Mouse (Mus musculus) bone marrow macrophage, adult 2 months (primary cell): Measurements from ENCODE around the gene Plk5. TPM values are rescaled to one million over a fixed set of nuclear protein-coding genes. Genes with fewer than 3 reads are reported as not detected.

Source experiments
- H3K27ac ChIP-seq: 2 replicates; pipeline ENCODE4 v1.5.1; 2012; ENCODE audit warnings: low read depth, low read length; ENCODE audit not compliant: insufficient read depth
- H3K4me1 ChIP-seq: 2 replicates; pipeline ENCODE4 v1.6.1; 2012; ENCODE audit warnings: low read length; ENCODE audit not compliant: control insufficient read depth, insufficient read depth
- H3K4me3 ChIP-seq: 2 replicates; pipeline ENCODE4 v1.5.1; 2012; ENCODE audit warnings: mild to moderate bottlenecking, low read length, moderate library complexity; ENCODE audit not compliant: insufficient read depth
- CTCF ChIP-seq: IDR thresholded peaks from 2 replicates; pipeline ENCODE4 v1.5.1; 2012; ENCODE audit warnings: low read depth, mild to moderate bottlenecking, low read length, moderate library complexity
- POLR2A ChIP-seq: IDR thresholded peaks from 2 replicates; pipeline ENCODE4 v1.6.1; 2012; ENCODE audit warnings: mild to moderate bottlenecking, low read depth, low read length, borderline replicate concordance
- polyA plus RNA-seq: library from polyadenylated mRNA; stranded (reverse); fragments of >200 nt; gene quantifications from 2 replicates; pipeline ENCODE4 v1.2.4, GENCODE M21; 2012; ENCODE audit not compliant: missing spikeins, insufficient read depth, insufficient read length

Plk5 gene
- polyA plus RNA-seq, 1 experiment: not detected

- Histone ChIP-seq H3K27ac (peak overlapping the region; percentile 91), H3K4me1 (peaks cover 19% of the 10 kb centered on the region), H3K4me3 (peak overlapping the region; percentile 93)
- no peak for TF ChIP-seq CTCF
- no peak for TF ChIP-seq POLR2A
Measured at GRCm38 (mm10) chr10:80321014-80321669, 35.1 kb upstream of the Plk5 start.

DNA sequence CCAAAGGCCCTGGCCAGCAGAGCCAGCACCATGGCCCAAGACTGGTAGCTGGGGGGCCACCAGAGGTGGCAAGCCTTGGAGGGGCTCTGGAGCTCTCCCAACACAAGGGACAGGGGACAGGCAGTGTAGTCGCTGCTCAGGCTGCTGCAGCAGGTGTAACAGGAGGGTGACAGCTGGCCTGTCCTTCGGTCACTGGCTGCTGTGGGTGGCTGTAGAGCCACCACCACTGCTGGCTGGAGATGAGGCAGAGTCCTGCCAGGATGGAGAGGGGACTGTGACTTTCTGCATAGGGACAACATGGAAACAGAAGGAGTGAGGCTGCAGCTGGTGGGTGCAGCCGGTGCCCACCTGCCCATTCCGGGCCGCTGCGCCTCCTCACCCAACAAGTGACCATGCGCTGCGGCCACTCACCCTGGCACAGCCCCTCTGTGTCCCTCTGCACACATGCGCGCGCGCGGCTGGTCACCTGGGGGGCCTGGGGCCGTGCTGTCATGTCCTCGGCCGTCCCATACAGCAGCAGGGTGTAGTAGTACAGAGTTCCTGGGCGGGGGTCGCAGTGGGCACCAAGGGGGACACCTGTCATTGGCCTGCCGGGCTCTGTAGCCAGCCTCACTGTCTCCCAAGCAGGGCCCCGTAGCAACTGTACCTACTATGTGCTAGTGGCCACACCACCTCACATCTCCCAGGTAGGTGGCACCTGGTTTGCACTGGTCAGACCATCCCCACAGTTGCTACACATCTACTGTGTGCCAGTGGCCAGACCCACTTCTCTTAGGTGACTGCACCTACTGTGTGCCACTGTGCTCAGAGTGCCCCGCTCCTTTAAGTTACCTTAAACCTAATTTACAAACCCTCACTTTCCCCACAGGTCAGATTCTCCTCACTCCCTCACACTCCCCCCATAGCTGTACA lies 34.3 kb upstream of the Plk5 start:
- peak overlapping the region; percentile 91 for H3K27ac ChIP-seq
- TF ChIP-seq POLR2A (no peak), CTCF (no peak)
- peaks cover 19% of the 10 kb centered on the region for H3K4me1 ChIP-seq
- H3K4me3 ChIP-seq: peak overlapping the region; percentile 93

DNA sequence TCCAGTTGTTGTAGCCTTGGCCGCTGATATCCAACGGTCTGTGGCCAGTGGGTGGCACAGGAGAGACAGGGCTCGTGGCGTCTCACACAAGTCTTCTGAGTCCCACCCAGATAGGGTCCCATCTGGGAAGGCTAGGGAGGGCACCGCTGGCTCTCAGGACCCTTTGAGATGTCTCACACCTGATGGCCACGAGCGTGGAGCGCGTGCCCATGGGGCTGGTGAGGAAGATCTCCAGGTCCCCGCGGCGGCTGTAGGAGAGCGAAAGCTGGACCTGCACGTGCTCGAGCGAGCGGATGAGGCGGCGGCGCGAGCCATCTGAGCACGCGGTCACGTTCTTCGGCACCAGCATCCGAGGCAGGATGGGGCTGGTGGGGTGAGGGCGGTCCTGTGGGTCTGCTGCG lies 33.4 kb upstream of the Plk5 start:
- peak overlapping the region; percentile 8; the same call in 1 of the 2 replicates for H3K27ac ChIP-seq
- peak; percentile 34; the same call in 1 of the 2 replicates for TF ChIP-seq CTCF
- no peak for TF ChIP-seq POLR2A
- H3K4me3 ChIP-seq: peak overlapping the region; percentile 93
- H3K4me1 ChIP-seq: peaks cover 16% of the 10 kb centered on the region

- no peak for TF ChIP-seq POLR2A
- no peak for TF ChIP-seq CTCF
- H3K27ac ChIP-seq: peak overlapping the region; percentile 45
- H3K4me3 ChIP-seq: peak overlapping the region; percentile 93
- H3K4me1 ChIP-seq: peaks cover 16% of the 10 kb centered on the region
Measured at GRCm38 (mm10) chr10:80323261-80324119, 32.8 kb upstream of the Plk5 start.

DNA sequence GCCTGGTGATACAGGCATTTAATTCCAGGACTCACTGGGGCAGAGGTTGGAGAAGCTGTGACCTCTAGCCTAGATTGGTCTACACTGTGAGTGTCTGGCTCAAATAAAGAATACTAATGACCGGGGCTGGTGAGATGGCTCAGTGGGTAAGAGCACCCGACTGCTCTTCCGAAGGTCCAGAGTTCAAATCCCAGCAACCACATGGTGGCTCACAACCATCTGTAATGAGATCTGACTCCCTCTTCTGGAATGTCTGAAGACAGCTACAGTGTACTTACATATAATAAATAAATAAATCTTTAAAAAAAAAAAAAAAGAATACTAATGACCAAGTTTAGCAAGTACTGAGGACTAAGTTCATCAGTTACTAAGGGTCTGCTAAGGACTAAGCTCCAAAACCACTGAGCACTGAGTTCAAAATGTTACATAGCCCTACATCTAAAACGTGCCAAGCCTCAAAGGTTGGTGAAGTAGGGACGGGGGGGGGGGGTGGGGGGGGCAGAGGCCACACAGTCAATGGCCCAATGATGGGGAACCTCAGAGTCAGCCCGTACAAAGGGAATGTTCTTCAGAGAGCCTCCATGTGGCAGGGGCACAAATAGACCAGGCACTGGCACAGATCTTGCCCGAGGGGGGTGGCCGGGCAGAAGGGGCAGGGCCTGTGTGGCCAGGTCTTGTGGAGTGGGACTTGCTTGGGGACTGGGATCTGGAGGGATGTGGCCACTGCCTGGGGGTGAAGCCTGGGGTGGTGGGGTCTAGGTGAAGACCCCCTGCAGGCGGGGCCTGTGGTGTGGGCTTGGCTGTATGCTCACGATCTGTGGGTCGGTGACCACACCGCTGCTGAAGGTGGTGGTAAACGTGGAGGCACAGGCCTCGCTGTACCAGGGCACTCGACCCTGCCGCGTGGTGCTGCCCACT lies 31.9 kb upstream of the Plk5 start:
- Histone ChIP-seq H3K4me1 (peaks cover 12% of the 10 kb centered on the region), H3K4me3 (peak overlapping the region; percentile 93; the same call in 1 of the 2 replicates), H3K27ac (no peak overlapping the region)
- TF ChIP-seq POLR2A (no peak), CTCF (no peak)

- no peak overlapping the region for H3K27ac ChIP-seq
- peaks cover 10% of the 10 kb centered on the region for H3K4me1 ChIP-seq
- no peak overlapping the region for H3K4me3 ChIP-seq
- no peak for TF ChIP-seq POLR2A
- TF ChIP-seq CTCF: no peak
Measured at GRCm38 (mm10) chr10:80325045-80325444, 31.2 kb upstream of the Plk5 start.

DNA sequence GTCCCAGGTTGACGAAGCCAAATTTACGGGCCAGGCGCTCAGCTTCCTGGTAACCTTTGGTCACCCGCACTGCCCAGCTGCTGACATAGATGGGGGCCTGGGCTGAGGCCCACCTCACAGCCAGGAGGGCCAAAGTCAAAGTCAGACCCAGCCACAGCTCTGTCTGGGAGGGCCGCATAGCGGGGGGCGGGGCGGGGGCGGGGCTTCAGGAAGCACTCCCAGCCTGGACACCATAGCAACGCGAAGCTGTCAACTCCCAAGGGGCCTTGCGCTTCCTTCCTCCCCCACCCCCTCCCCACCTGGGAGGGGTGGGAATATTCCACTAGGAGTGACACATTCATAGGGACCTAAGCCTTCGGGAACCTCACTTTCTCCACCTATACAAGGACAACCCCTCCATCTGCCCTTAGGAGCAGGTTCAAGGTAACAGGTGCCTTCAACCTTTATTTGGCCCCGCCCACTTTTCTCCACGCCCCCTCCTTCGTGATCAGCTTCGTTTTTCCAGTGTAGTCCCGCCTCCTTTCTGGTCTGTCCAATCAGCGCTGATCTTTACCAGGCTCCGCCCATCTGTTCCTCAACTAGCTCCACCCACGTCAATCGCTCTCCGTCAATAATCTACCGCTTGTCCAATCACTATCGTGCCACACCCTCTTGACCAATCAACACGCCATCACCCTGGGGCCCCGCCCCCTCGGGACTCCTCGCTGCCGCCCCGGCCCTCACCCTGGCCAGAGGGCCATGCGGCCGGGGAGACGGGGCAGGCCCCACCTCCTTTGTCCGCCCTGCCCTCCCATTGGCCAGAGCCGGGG lies 26.8 kb upstream of the Plk5 start, which contains the start of the genes Pcsk4 and Reep6:
Gene Pcsk4, minus strand, starts transcription at position 226 of the 809 bp plus-strand sequence.
Gene Reep6, plus strand, starts transcription at position 681 of the 809 bp plus-strand sequence.
- peak within 1 kb of the TSS; percentile 60 for H3K4me3 ChIP-seq
- peaks cover 5% of the 10 kb centered on the region; the same call in 1 of the 2 replicates for H3K4me1 ChIP-seq
- TF ChIP-seq CTCF (no peak), POLR2A (no peak)
- H3K27ac ChIP-seq: no peak within 1 kb of the TSS

- no peak overlapping the region for H3K27ac ChIP-seq
- TF ChIP-seq CTCF: no peak
- TF ChIP-seq POLR2A: no peak
- H3K4me3 ChIP-seq: peak overlapping the region; percentile 60
- H3K4me1 ChIP-seq: peaks cover 5% of the 10 kb centered on the region; the same call in 1 of the 2 replicates
Measured at GRCm38 (mm10) chr10:80330084-80330483, 26.2 kb upstream of the Plk5 start.
